Mouse (Mus musculus) cerebellum, adult 11-12 months (tissue): ENCODE data around the gene Myo16.

Source experiments
- DNase-seq: peaks from one replicate; pipeline ENCODE4 v3.0.0; 2022

The Myo16 gene

GRCm38 (mm10) chr8:10634421-10634820 is 480.7 kb downstream of the Myo16 start:
- no peak for DNase-seq

DNA sequence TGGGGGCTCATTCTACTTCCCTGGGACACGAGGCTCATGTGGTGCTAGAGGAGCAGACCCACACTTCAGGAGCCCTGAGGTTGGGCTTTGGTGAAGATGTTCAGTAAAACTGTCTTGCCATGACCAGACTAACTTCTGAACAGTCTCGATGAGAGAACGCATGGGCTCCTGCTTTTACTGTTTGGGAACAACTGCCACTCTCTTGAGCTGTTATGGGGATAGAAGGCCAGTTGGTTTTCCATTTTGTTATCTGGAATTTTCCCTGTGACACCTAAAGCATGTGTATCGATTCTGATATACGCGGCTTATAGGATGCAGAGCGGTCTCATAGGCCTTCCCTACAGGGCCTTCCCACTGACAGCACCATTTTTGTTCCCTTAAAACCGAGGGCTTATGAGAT is 485.2 kb downstream of the Myo16 start:
- no peak for DNase-seq

- no peak for DNase-seq
Observed at GRCm38 (mm10) chr8:10640176-10640810, 486.6 kb downstream of the Myo16 start.

DNA sequence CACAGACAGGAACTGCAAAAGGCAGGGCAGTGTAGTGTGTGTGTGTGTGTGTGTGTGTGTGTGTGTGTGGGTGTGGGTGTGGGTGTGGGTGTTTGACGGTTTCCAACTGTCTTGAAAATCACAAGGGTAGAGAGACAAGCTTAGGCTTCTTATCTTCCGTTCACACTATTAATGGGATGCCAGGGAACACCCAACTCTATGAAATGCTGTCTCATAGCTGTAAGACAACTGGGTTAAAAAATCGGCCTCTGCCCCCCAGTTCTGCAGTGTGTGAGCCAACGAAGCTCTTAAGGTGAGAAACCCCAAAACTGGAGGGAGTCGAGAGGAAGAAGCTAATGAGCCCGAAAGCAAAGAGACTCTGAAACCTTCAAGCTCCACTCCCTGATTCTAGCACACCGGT is 487.1 kb downstream of the Myo16 start:
- no peak for DNase-seq

- no peak for DNase-seq
Observed at GRCm38 (mm10) chr8:10641343-10641742, 487.6 kb downstream of the Myo16 start.

GRCm38 (mm10) chr8:10643244-10643643 is 489.5 kb downstream of the Myo16 start:
- no peak for DNase-seq

DNA sequence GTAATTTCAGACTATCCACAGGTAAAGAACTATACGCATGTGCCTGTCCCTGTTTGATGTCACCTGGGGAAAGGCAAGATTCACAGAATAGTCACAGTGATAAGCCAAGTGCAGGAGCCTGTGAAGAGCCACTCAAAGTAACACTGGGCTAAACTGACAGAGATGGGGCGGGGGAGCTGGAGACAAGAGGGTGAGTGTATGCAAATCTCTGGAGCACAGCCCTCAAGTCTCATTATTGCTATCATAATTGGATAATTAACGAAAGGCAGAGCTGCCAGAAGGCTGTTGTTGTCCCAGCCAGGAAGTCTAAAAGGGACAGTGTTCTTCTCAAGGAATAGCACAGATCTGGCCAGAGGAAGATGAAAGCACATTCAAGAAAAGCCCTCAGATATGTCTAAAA is 490.8 kb downstream of the Myo16 start:
- DNase-seq: no peak

DNA sequence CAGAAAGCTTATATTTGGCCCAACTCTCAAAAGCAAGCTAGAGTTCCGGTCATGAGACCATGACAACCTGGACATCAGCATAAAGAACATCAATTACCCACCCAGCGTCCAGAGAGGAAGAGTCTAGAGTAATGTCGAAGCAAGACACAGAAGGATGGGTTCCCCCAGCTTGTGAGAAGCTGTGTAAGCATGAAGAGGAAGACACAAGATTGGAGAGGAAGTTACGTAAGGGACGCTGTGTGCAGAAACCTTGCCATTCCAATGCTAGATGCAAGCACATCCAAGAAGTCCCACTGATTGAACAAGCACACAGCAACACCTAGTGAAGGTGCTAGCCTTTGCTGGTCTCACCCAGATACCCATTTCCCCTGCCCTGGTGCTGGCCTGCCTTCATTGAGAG is 492.0 kb downstream of the Myo16 start:
- no peak for DNase-seq

DNA sequence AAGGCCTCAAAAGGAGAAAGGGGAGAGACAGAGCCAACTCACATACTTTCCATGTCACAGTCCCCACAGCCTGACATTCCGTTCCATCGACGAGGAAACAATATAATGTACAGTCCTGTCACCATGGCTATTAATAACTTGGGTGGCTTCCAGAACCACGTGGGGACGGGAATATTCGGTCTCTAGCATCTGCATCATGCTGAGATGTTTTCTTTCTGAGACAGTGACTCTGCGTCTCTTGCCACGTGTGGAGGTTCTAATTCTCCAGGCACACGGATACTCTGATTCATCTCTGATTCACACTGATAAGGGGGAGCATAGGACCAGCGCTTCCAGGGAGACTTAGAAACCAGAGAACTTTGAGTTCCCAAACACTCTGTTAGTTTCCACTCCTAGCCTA is 492.8 kb downstream of the Myo16 start:
- no peak for DNase-seq

DNA sequence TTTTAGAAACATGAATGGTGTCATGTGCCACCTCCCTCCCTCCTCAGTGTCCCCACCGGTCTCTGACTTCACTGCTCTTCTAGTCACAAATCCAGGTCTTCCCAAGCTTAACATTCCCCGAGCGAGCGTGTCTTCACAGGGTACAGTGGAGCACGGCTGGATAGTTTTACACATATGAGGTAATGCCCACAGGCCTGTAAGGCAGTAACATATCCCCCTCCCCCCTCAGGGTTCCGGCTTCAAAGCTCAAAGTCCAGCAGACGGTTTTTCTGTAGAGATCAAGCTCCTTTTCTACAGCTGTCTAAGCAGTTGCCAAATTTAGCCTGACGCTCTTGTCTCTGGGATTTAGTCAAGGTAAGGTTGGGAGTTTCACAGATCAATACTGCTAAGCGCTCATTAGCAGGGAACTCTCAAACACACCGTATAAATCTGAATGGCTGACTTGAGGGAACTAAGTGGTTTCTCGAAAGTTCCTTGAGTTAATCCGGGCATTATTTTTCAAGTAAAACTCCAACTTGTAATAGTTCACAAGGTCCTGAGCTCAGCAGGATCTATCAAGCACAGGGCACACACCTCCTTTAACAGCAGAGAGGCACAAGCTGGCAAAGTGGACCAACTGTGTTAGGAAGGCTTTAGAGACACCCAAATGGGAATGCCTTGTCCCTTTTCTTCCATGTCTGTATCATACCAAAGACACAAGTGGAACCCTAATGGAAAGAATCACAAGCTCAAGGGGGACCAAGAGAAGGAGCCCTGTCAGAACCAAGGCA is 498.0 kb downstream of the Myo16 start:
- no peak for DNase-seq

- no peak for DNase-seq
Observed at GRCm38 (mm10) chr8:10653282-10653681, 499.6 kb downstream of the Myo16 start.

GRCm38 (mm10) chr8:10654922-10655518 is 501.3 kb downstream of the Myo16 start:
- DNase-seq: no peak

DNA sequence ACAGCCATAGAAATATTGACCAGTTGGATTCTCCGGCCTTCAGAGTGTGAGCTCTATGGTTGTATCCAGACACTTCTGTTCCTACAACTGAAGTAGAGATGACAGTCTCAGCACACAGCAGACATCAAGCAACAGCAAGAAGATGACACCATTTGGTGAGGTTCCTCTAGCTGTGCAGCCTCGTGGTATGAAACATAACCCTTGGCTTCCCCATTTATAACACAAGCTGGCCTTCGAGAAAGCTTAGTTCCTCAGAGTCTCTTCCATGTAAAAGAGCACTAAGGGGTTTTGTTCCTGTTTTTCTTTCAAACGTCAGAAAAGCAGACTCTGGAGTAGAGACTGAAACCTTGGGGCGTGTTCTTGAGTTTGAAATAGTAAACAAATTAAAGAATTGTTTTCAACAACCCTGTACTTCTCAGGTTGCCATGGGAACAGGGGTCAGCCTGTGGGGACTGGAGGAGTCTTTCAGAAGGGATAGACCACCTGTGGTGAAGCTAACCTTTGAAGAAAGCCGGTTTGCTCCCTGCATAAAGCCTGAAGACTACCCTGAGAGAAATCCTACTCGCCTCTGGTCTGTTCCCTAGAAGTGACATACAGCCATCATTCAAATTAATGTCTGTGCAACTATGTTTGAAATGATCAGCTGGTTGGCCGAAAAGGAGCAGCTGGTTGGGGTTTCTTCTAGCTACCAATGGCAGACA is 510.2 kb downstream of the Myo16 start:
- no peak for DNase-seq

- no peak for DNase-seq
Observed at GRCm38 (mm10) chr8:10664861-10665543, 511.3 kb downstream of the Myo16 start.

- no peak for DNase-seq
Observed at GRCm38 (mm10) chr8:10665821-10666283, 512.1 kb downstream of the Myo16 start.

GRCm38 (mm10) chr8:10671862-10672548 is 518.3 kb downstream of the Myo16 start:
- DNase-seq: no peak

- no peak for DNase-seq
Observed at GRCm38 (mm10) chr8:10677840-10678410, 524.2 kb downstream of the Myo16 start.

GRCm38 (mm10) chr8:10681926-10682325 is 528.2 kb downstream of the Myo16 start:
- no peak for DNase-seq

GRCm38 (mm10) chr8:10683088-10683487 is 529.4 kb downstream of the Myo16 start:
- DNase-seq: no peak
